Mouse (Mus musculus): ENCODE results near the gene Abcc8. TPM values are rescaled to one million over a fixed set of nuclear protein-coding genes. Genes with fewer than 3 reads are reported as not detected.
A peak's percentile ranks its signal among the peaks of the same experiment; 100 is the strongest.
"Not testable (repeated sequence)": the region's sequence is repeated elsewhere in the genome, so short reads cannot be mapped to it uniquely, and the experiment has no call there.

Abcc8 gene
- polyA plus RNA-seq, 1 experiment from 2014 or later = 1.7 TPM

- H3K36me3 ChIP-seq = no peaks in the 10 kb centered on the region
- H3K4me2 ChIP-seq (replicated peaks) = no peak overlapping the region
- H3K9me3 ChIP-seq = no peaks in the 10 kb centered on the region
- H3K27me3 ChIP-seq = no peaks in the 10 kb centered on the region
- H3K4me3 ChIP-seq = no peak overlapping the region
- WGBS = 88% methylated on average over 5 of the region's 5 CpGs
- H3K9ac ChIP-seq (replicated peaks) = no peak overlapping the region
- no peak overlapping the region for H3K27ac ChIP-seq (replicated peaks)
- ATAC-seq (ENCODE audit: low FRiP score, low read depth) = no peak
- no peaks in the 10 kb centered on the region for H3K4me1 ChIP-seq
These were observed 15.5 kb upstream of the Abcc8 start for GRCm38 (mm10) chr7:46195356-46195755.

GRCm38 (mm10) chr7:46184232-46184631 is 4.4 kb upstream of the Abcc8 start:
- Histone ChIP-seq H3K9ac (replicated peaks) (no peak overlapping the region), H3K36me3 (no peaks in the 10 kb centered on the region), H3K27me3 (peaks cover 47% of the 10 kb centered on the region)

GRCm38 (mm10) chr7:46181590-46181989 is 1.8 kb upstream of the Abcc8 start:
- peak; percentile 69; the same call in 1 of the 2 replicates for ATAC-seq (ENCODE audit: low FRiP score, low read depth)
- Histone ChIP-seq H3K36me3 (no peaks in the 10 kb centered on the region), H3K9ac (replicated peaks) (no peak overlapping the region), H3K27ac (replicated peaks) (no peak overlapping the region), H3K9me3 (no peaks in the 10 kb centered on the region), H3K4me2 (replicated peaks) (no peak overlapping the region), H3K4me3 (no peak overlapping the region), H3K27me3 (peaks cover 69% of the 10 kb centered on the region), H3K4me1 (peaks cover 10% of the 10 kb centered on the region)
- WGBS = 4% methylated on average over 3 of the region's 3 CpGs

More at GRCm38 (mm10) chr7:46184232-46184631, 4.4 kb upstream of the Abcc8 start:
- H3K4me1 ChIP-seq = peaks cover 10% of the 10 kb centered on the region
- no peak overlapping the region for H3K27ac ChIP-seq (replicated peaks)
- no peak for ATAC-seq (ENCODE audit: low FRiP score, low read depth)
- no peaks in the 10 kb centered on the region for H3K9me3 ChIP-seq
- H3K4me3 ChIP-seq = no peak overlapping the region
- no peak overlapping the region for H3K4me2 ChIP-seq (replicated peaks)

- not testable (repeated sequence) for H3K4me2 ChIP-seq (replicated peaks); H3K9ac ChIP-seq (replicated peaks); ATAC-seq (ENCODE audit: low FRiP score, low read depth); H3K4me1 ChIP-seq; H3K4me3 ChIP-seq; H3K9me3 ChIP-seq; H3K36me3 ChIP-seq; H3K27me3 ChIP-seq; H3K27ac ChIP-seq (replicated peaks)
- WGBS = 86% methylated on average over 1 of the region's 1 CpGs
These were observed 10.9 kb downstream of the Abcc8 start for GRCm38 (mm10) chr7:46168980-46169379.

- 96% methylated on average over 6 of the region's 6 CpGs for WGBS
- Histone ChIP-seq H3K4me2 (replicated peaks) (no peak overlapping the region), H3K27ac (replicated peaks) (no peak overlapping the region), H3K9ac (replicated peaks) (no peak overlapping the region), H3K4me1 (no peaks in the 10 kb centered on the region), H3K27me3 (no peaks in the 10 kb centered on the region), H3K9me3 (no peaks in the 10 kb centered on the region), H3K4me3 (no peak overlapping the region), H3K36me3 (no peaks in the 10 kb centered on the region)
- no peak for ATAC-seq (ENCODE audit: low FRiP score, low read depth)
These were observed 11.4 kb downstream of the Abcc8 start for GRCm38 (mm10) chr7:46168402-46168801.

GRCm38 (mm10) chr7:46167901-46168300 is 11.9 kb downstream of the Abcc8 start:
- Histone ChIP-seq H3K9ac (replicated peaks) (no peak overlapping the region), H3K27ac (replicated peaks) (no peak overlapping the region), H3K4me1 (no peaks in the 10 kb centered on the region), H3K4me3 (no peak overlapping the region), H3K4me2 (replicated peaks) (no peak overlapping the region), H3K36me3 (no peaks in the 10 kb centered on the region), H3K27me3 (no peaks in the 10 kb centered on the region), H3K9me3 (no peaks in the 10 kb centered on the region)
- 97% methylated on average over 7 of the region's 7 CpGs for WGBS
- no peak for ATAC-seq (ENCODE audit: low FRiP score, low read depth)

GRCm38 (mm10) chr7:46165876-46166275 is 14.0 kb downstream of the Abcc8 start:
- Histone ChIP-seq H3K4me1 (0 out of 2 replicates have a peak, but pooled peaks cover 4% of the 10 kb centered on the region), H3K27me3 (no peaks in the 10 kb centered on the region), H3K4me2 (replicated peaks) (no peak overlapping the region), H3K9ac (replicated peaks) (no peak overlapping the region), H3K27ac (replicated peaks) (no peak overlapping the region), H3K36me3 (no peaks in the 10 kb centered on the region), H3K9me3 (no peaks in the 10 kb centered on the region), H3K4me3 (no peak overlapping the region)
- ATAC-seq (ENCODE audit: low FRiP score, low read depth) = no peak
- WGBS = 92% methylated on average over 11 of the region's 11 CpGs

GRCm38 (mm10) chr7:46162731-46163130 is 17.1 kb downstream of the Abcc8 start:
- no peaks in the 10 kb centered on the region for H3K27me3 ChIP-seq
- 0 out of 2 replicates have a peak, but pooled peaks cover 4% of the 10 kb centered on the region for H3K4me1 ChIP-seq
- H3K4me2 ChIP-seq (replicated peaks) = no peak overlapping the region
- H3K4me3 ChIP-seq = no peak overlapping the region
- H3K9me3 ChIP-seq = no peaks in the 10 kb centered on the region
- no peaks in the 10 kb centered on the region for H3K36me3 ChIP-seq
- H3K27ac ChIP-seq (replicated peaks) = no peak overlapping the region
- no peak overlapping the region for H3K9ac ChIP-seq (replicated peaks)
- 84% methylated on average over 5 of the region's 5 CpGs for WGBS
- ATAC-seq (ENCODE audit: low FRiP score, low read depth) = no peak

GRCm38 (mm10) chr7:46162132-46162727 is 17.6 kb downstream of the Abcc8 start:
- Histone ChIP-seq H3K27ac (replicated peaks) (no peak overlapping the region), H3K4me1 (0 out of 2 replicates have a peak, but pooled peaks cover 4% of the 10 kb centered on the region), H3K9ac (replicated peaks) (no peak overlapping the region), H3K4me3 (no peak overlapping the region), H3K36me3 (no peaks in the 10 kb centered on the region), H3K27me3 (peaks cover under 1% of the 10 kb centered on the region; the same call in 1 of the 2 replicates), H3K4me2 (replicated peaks) (no peak overlapping the region), H3K9me3 (no peaks in the 10 kb centered on the region)
- ATAC-seq (ENCODE audit: low FRiP score, low read depth) = no peak
- 78% methylated on average over 11 of the region's 11 CpGs for WGBS

GRCm38 (mm10) chr7:46161615-46162014 is 18.2 kb downstream of the Abcc8 start:
- ATAC-seq (ENCODE audit: low FRiP score, low read depth) = no peak
- Histone ChIP-seq H3K9ac (replicated peaks) (no peak overlapping the region), H3K9me3 (no peaks in the 10 kb centered on the region), H3K27ac (replicated peaks) (no peak overlapping the region), H3K4me1 (0 out of 2 replicates have a peak, but pooled peaks cover 4% of the 10 kb centered on the region), H3K4me2 (replicated peaks) (no peak overlapping the region), H3K4me3 (no peak overlapping the region), H3K27me3 (peaks cover 6% of the 10 kb centered on the region; the same call in 1 of the 2 replicates), H3K36me3 (no peaks in the 10 kb centered on the region)
- 39% methylated on average over 3 of the region's 3 CpGs for WGBS

- no peaks in the 10 kb centered on the region for H3K36me3 ChIP-seq
- no peak overlapping the region for H3K9ac ChIP-seq (replicated peaks)
- H3K4me2 ChIP-seq (replicated peaks) = no peak overlapping the region
- H3K27me3 ChIP-seq = peaks cover 16% of the 10 kb centered on the region
- H3K4me1 ChIP-seq = peaks cover 21% of the 10 kb centered on the region
- no peak overlapping the region for H3K27ac ChIP-seq (replicated peaks)
- no peak for ATAC-seq (ENCODE audit: low FRiP score, low read depth)
- 77% methylated on average over 7 of the region's 7 CpGs for WGBS
- H3K9me3 ChIP-seq = no peaks in the 10 kb centered on the region
- no peak overlapping the region for H3K4me3 ChIP-seq
These were observed 22.1 kb downstream of the Abcc8 start for GRCm38 (mm10) chr7:46157746-46158145.

GRCm38 (mm10) chr7:46154498-46155488 is 25.0 kb downstream of the Abcc8 start:
- no peak for ATAC-seq (ENCODE audit: low FRiP score, low read depth)
- Histone ChIP-seq H3K27me3 (peaks cover 16% of the 10 kb centered on the region), H3K9ac (replicated peaks) (no peak overlapping the region), H3K9me3 (no peaks in the 10 kb centered on the region), H3K36me3 (no peaks in the 10 kb centered on the region), H3K4me1 (peaks cover 22% of the 10 kb centered on the region), H3K27ac (replicated peaks) (no peak overlapping the region), H3K4me2 (replicated peaks) (peak overlapping the region; percentile 2; the same call in 1 of the 2 replicates), H3K4me3 (no peak overlapping the region)
- 24% methylated on average over 18 of the region's 18 CpGs for WGBS

Data from midbrain, embryonic 12.5 days (tissue).